Mouse (Mus musculus): ENCODE measurements around the gene Cacul1.

Gene Cacul1

GRCm38 (mm10) chr19:60530171-60530570, 50.7 kb downstream of the Cacul1 start:
- DNase-seq (ENCODE audit: low spot score): no peak

- DNase-seq (ENCODE audit: low spot score): no peak
Observed at GRCm38 (mm10) chr19:60529302-60529701, 51.5 kb downstream of the Cacul1 start.

- DNase-seq (ENCODE audit: low spot score): no peak
Observed at GRCm38 (mm10) chr19:60528602-60529001, 52.2 kb downstream of the Cacul1 start.

DNA sequence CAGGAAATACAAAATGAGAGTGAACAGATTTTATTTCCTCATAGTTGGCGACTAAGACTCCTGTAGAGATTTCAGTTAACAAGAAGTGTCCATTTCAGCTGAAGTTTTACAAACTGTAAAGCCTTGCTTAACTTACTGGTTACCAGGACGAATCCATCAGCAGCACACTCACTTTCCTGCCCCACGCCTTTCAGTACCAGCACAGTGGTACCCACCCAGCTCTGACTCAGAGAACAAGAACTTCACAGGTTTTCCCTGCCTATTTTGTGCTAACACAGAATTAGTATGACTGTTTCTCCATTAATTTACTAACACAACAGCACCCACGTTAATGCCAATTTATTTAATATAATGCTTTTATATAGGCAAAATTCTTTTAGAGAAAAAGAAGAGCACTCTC, 53.9 kb downstream of the Cacul1 start:
- no peak for DNase-seq (ENCODE audit: low spot score)

DNA sequence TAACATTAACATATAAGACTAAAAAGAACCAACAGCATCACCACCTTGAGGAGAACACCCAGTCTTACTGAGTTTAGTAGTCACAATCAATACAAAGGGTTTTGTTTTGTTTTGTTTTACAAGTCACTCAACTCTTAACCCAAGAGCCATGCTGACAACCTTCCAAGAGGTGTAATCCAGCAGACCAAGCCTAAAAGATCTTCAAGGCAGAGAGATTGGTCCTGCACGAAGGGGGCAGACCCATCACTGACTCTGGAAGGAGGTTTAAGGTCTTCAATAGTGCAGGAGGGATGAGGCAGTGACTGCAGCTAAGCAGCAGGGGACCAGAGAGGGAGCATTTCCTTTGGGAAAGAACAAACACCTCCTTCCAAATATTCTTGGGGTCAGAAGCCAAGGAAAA, 55.7 kb downstream of the Cacul1 start:
- DNase-seq (ENCODE audit: low spot score): no peak

DNA sequence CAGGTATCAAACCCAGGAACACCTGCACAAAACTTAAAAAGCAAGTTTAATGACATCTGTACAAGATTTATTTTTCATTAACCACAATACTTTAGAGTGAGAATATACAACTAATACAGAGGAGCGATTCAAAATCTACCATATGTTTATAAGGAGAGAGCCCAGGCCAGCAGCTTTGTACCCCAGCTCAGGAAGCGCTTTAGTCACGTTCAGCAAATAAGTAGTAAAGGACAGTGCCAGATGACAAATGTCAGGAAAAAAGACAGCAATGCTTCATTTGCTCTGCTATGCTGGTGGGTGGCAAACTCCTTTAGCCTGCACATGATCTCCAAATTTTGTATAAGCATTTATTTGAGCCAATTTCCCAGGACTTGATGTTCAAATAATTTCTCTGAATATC, 56.1 kb downstream of the Cacul1 start:
- DNase-seq (ENCODE audit: low spot score): no peak

DNA sequence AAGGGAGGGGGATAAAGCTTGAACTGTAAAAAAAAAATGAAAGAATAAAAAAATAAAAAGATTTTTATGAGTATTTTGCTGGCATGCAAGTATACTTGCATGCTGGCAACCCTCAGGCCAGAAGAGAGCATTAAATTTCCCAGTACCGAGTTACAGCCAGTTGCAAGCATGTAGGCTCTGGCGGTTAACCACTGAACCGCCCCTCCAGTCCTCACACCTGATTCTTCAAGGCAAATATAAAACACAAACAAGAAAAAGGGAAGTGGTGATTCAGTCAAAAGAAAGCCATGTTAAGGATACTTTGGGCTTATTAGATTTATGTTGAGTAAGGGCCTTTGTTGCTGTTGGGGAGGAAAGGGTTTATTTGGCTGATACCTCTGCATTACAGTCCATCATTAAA, 60.7 kb downstream of the Cacul1 start:
- DNase-seq (ENCODE audit: low spot score): no peak

GRCm38 (mm10) chr19:60515064-60515463, 65.8 kb downstream of the Cacul1 start:
- DNase-seq (ENCODE audit: low spot score): no peak

DNA sequence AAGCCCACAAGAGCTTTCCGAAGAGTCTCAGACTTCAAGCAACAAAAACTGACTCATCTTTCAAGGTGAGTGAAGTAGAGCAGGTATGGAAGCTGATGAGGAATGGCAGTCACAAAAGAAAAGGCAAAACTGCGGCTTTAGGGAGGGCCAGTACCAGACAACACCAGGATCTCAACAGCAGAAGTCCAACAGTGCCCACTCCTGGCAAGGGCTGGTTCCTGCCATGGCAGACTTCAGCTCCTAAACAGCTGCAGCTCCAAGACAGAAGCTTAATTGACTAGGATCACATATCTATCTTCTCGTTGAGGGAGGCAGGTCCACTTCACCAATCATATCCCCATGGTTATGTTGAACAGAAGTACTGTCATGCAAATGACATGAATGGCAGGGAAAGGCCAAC, 67.4 kb downstream of the Cacul1 start:
- no peak for DNase-seq (ENCODE audit: low spot score)

DNA sequence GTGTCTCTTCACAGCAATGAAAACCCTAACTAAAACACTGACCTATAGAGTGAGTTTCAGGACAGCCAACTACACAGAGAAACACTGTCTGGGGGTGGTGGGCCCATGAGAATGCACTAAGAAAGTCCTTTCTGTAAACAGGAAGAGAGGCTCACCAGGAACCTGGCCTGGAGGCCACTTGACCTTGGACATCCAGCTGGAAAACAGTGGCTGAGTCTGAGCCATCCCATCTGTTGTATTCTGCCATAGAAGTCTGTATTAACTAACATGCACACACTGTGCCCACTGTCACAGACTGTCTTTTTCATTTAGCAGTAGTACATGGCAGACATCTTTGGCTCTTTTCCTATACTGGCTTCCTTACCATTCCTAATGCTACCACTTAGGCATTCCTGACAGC, 80.6 kb downstream of the Cacul1 start:
- DNase-seq (ENCODE audit: low spot score): no peak

DNA sequence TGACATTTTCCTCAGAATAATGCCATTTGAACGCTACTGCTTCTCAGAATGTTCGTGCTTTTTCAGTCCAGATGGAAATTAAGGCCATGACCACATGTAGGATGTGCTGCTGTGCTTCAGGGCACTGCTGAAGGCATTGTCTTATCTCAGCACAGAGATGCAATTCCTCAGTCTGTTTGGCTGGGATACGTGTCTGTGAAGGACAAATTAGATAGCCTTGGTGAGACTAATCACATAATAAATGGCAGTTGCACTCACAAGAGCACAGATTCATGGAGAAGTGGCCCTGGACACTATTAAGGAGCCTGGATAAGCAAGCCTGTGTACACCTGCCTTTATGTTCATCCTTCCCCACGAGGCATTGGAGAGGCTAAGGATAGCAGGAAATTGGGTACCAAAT, 83.7 kb downstream of the Cacul1 start:
- no peak for DNase-seq (ENCODE audit: low spot score)

GRCm38 (mm10) chr19:60495772-60496171, 85.1 kb downstream of the Cacul1 start:
- DNase-seq (ENCODE audit: low spot score): no peak

GRCm38 (mm10) chr19:60489566-60489965, 91.3 kb downstream of the Cacul1 start:
- DNase-seq (ENCODE audit: low spot score): no peak

DNA sequence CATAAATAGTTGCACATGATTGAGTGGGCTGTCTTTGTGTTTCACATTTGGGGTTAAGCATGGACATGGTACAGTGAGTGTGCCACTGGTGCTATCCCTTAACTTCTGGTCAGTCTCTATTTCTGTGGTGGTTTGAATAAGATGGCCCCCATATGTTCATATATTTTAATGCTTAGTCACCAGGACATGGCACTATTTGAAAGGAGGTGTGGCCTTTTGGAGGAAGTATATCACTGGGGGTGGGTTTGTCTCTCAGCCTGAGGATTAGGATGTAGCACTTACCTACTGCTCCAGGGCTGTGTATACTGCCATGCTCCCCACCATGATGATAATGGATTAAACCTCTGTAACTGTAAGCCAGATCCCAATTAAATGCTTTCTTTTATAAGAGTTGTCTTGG, 95.6 kb downstream of the Cacul1 start:
- no peak for DNase-seq (ENCODE audit: low spot score)

DNA sequence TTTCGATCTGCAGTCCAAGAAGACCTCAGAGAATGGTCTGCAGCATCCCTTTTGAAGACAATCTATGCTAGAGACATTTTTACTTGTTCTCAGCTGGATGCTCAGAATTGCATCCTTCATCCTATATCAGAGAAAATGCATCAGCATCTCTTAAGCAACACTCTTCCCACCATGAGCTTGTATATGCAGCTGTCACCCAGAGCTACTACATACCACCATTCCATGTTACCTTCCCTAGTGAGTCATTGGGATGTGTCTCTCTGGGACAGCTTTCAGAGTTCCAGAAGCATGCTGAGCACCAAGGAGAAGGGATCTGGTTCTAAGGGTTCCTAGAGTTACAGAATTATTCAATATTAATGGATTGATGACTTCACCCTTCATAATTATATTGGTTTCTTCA, 102.0 kb downstream of the Cacul1 start:
- DNase-seq (ENCODE audit: low spot score): no peak

- DNase-seq (ENCODE audit: low spot score): no peak
Observed at GRCm38 (mm10) chr19:60477788-60478187, 103.0 kb downstream of the Cacul1 start.
